Mouse (Mus musculus) left cerebral cortex, postnatal 14 days (tissue): ENCODE results near the gene Ppp2r1b. TPM values are rescaled to one million over a fixed set of nuclear protein-coding genes. Genes with fewer than 3 reads are reported as not detected.

ENCODE experiments used
- total RNA-seq, 2 experiments: library from RNA; stranded (reverse); gene quantifications; 2 replicates each; pipeline ENCODE4 v1.2.3; 2021

Gene Ppp2r1b
- total RNA-seq, 2 experiments from 2014 or later: 19.7 to 21.6 TPM

Other genes with a start within 250 kb of the Ppp2r1b start
- 100 to 1,000 TPM; 124 to 129 TPM for gene Sdhd, start 241.5 kb upstream of the Ppp2r1b start, total RNA-seq
- 100 to 1,000 TPM; 230 to 244 TPM for gene Timm8b, start 241.4 kb upstream of the Ppp2r1b start, total RNA-seq
- 1 to 10 TPM; 2.1 to 3.2 TPM for gene Pih1d2, start 228.0 kb upstream of the Ppp2r1b start, total RNA-seq
- 10 to 100 TPM; 29.2 to 30.0 TPM for gene Nkapd1, start 227.8 kb upstream of the Ppp2r1b start, total RNA-seq
- gene Dlat, start 185.5 kb upstream of the Ppp2r1b start, total RNA-seq: 100 to 1,000 TPM; 128 to 134 TPM
- 10 to 100 TPM; 72.5 to 79.2 TPM for gene Dixdc1, start 105.8 kb upstream of the Ppp2r1b start, total RNA-seq
- gene 2310030G06Rik, start 98.8 kb upstream of the Ppp2r1b start, total RNA-seq: 1 to 10 TPM; 2.0 to 3.1 TPM
- gene Cryab, start 94.0 kb upstream of the Ppp2r1b start, total RNA-seq: 100 to 1,000 TPM in 1 of 2 experiments, 10 to 100 TPM in 1; 90.2 to 105 TPM
- 1 to 10 TPM; 2.3 to 2.7 TPM for gene Hspb2, start 92.9 kb upstream of the Ppp2r1b start, total RNA-seq
- gene Fdxacb1, start 77.1 kb upstream of the Ppp2r1b start, total RNA-seq: 1 to 10 TPM; 5.3 to 5.6 TPM
- gene Alg9, start 70.3 kb upstream of the Ppp2r1b start, total RNA-seq: 10 to 100 TPM; 28.8 to 29.9 TPM
- gene 1110032A03Rik, start 69.8 kb upstream of the Ppp2r1b start, total RNA-seq: 10 to 100 TPM; 29.2 to 30.4 TPM
- 10 to 100 TPM; 49.0 to 54.6 TPM for gene Sik2, start 163.8 kb downstream of the Ppp2r1b start, total RNA-seq
- not detected for gene Btg4, start 215.6 kb downstream of the Ppp2r1b start, total RNA-seq
- 10 to 100 TPM in 1 of 2 experiments, 1 to 10 TPM in 1; 8.1 to 10.3 TPM for gene Layn, start 231.8 kb downstream of the Ppp2r1b start, total RNA-seq